Mouse (Mus musculus) heart, adult 11 months (tissue): ENCODE measurements around the gene Cacnb4.

ENCODE experiments used
- DNase-seq: peaks from one replicate; pipeline ENCODE4 v3.0.0; 2022

The Cacnb4 gene

GRCm38 (mm10) chr2:52676023-52676912, at the start of gene Cacnb4:
Cacnb4 (minus strand) TSS chr2:52676831.
- peak; percentile 91 for DNase-seq

DNA sequence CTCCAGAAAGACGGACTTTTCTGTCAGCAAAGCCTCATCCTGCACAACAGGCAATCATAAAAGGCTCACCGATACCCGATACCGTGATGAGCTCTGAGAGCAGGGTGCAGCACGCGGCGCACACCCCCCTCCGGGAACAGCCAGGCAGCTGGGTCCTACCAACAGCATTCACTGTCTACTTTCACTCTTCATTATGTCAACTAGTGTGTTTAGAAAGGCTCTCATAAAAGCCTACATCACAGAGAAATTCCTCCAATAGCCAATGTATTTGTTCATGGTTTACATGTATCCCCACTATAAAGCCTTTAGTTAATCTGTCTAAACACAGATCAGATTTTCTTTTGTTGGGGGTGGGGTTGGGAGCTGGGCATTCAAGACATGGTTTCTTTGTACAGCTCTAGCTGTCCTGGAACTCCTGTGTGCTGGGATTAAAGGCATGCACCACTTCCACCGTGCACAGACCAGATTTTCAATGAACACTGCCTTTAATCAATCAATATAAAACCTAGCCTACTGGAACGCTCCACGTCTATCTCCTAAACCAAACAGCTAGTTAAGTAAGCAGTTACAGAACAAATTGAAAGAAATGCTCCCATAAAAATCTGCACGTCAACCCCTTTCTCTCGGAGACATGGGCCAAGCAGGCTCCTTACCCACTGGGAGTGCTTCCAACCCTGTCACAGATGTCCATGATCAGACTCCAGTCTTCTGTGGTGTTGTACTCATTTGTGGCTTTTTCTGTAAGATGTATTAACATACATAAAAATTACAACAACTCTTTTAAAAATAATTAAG, 43.8 kb upstream of the Cacnb4 start:
- peak; percentile 49 for DNase-seq

- peak; percentile 81 for DNase-seq
Measured at GRCm38 (mm10) chr2:52717076-52717475, 40.4 kb upstream of the Cacnb4 start.

DNA sequence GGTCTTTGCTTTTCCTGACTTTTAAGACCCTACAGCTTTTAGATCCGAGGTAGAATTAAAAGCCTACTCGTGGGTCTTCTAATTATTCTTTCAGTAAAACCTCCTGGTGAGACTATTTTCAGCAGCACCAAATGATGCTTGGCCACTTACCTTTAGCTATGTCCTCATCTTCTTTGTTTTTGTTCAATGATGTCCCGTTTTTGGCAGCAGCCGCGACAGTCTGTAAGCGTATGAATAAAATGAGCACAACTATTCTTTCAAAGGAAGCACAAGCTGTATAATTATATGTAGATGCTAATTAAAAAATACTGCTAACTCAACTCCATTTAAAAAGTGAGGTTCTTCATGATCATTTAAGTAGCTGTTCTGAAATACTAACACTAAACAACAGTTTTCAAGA, 38.9 kb upstream of the Cacnb4 start:
- DNase-seq, result no peak

DNA sequence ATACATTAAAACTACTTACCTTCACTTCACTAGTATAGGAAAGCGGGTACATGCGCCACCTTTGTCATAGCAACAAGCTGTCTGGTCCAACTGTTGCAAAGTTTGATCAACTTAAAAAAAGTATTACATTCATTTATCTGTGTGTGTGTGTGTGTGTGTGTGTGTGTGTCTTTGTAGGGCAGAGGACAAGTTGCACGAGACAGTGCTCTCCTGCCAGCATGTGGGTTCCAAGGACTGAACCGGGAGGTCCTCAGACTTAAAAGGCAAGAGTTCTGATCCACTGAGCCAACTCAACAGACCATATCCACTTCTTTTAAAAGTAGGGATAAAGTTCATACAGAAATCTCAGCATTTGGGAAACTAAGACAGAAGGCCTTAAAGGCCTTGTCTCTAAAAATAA, 37.5 kb upstream of the Cacnb4 start:
- peak; percentile 50 for DNase-seq

- no peak for DNase-seq
Measured at GRCm38 (mm10) chr2:52710804-52711203, 34.2 kb upstream of the Cacnb4 start.

DNA sequence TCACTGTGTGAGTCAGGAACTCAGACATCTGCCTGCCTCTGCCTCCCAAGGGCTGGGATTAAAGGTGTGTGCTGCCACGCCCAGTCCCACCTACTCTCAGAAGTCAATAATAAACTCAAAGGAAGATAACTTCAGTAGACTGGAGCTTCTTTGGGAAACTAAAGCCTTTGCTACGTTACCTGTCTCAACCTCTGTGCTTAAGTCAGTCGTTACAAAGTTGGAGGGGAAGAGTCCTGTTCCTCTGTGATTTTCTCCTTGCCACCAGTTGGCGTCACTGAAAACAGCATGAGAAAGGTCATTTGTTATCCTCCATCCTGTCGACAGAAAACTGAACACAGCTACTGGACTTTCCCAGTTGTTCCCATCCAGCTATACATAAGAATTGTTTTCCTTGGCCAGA, 32.8 kb upstream of the Cacnb4 start:
- peak; percentile 61 for DNase-seq

- DNase-seq, result peak; percentile 87
Measured at GRCm38 (mm10) chr2:52701368-52702036, 24.9 kb upstream of the Cacnb4 start.

GRCm38 (mm10) chr2:52700352-52700751, 23.7 kb upstream of the Cacnb4 start:
- peak; percentile 54 for DNase-seq

- peak; percentile 83 for DNase-seq
Measured at GRCm38 (mm10) chr2:52694604-52695003, 18.0 kb upstream of the Cacnb4 start.

- peak; percentile 72 for DNase-seq
Measured at GRCm38 (mm10) chr2:52691745-52692144, 15.1 kb upstream of the Cacnb4 start.

DNA sequence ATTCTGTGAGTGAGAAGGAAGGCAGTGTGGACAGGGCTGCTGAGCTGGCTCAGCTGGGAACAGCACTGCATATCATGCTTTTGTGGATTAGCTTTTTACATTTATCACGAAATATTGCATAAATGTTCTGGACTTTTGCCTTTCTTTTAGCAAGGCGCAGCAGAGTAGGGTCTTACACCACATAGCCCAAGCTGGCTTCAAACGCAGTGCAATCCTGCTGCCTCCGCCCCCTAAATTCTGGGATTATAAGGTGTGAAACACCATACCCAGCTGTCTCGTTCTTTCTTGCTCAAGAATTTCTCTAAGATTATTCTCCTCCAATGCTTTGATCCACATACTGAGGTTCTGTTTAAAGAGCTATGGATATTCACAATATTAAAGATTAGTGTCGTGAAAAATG, 10.0 kb upstream of the Cacnb4 start:
- DNase-seq, result peak; percentile 34

DNA sequence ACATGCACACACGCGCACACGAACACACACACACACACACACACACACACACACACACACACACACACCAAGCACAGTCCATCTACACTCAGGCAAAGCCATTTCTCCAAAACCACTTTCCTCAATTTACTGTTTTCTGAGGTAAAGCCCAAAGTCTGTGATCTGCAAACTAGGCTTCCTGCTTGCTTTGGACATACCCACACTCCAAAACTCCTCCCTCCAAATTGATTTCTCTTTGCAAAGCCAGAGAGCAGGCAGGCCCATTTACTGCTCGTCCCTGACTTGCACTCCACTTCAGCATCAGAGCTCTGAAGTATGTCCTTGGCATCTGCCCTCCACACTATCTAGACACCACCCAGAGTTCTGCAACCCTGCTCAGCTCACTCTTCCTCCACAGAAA, 958 bp upstream of the Cacnb4 start:
- DNase-seq, result no peak

- no peak for DNase-seq
Measured at GRCm38 (mm10) chr2:52676913-52677303, 277 bp upstream of the Cacnb4 start.

DNA sequence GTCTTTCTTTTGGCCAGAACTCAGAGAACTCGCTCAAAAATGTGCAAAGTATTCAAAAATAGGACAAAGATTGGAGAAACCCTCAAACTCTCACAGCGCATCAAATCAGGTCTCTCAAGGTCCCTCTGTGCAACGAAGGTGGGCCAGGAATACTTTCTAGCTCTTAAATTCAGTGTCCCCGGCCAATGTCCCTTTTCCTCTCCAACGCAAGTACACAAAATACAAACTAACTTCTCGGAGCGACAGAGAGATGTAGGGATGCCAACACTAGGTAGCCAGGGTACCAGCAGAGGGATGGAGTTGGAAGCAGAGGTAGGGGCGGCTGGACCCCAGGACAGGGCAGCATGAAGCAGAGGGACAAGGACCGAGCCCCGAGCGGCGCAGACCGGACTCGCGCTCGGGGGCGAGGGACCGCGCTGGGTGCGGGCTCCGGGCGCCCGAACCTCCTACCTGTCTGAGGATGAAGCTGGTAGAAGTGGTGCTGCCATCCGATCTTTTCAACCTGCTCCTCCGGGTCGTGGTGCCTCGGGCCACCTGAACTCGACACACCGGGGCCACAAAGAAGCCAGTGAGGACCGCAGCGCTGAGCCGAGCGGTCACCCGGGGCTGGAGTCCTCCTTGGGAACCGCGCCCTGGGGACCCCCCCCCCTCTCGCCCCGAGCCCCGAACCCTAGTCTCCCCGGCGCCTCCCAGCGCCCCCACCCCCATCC, 1.2 kb downstream of the Cacnb4 start:
- no peak for DNase-seq

GRCm38 (mm10) chr2:52674886-52675277, 1.7 kb downstream of the Cacnb4 start:
- no peak for DNase-seq

GRCm38 (mm10) chr2:52673172-52673571, 3.5 kb downstream of the Cacnb4 start:
- no peak for DNase-seq

- DNase-seq, result no peak
Measured at GRCm38 (mm10) chr2:52670733-52671132, 5.9 kb downstream of the Cacnb4 start.

- no peak for DNase-seq
Measured at GRCm38 (mm10) chr2:52668480-52668879, 8.2 kb downstream of the Cacnb4 start.

DNA sequence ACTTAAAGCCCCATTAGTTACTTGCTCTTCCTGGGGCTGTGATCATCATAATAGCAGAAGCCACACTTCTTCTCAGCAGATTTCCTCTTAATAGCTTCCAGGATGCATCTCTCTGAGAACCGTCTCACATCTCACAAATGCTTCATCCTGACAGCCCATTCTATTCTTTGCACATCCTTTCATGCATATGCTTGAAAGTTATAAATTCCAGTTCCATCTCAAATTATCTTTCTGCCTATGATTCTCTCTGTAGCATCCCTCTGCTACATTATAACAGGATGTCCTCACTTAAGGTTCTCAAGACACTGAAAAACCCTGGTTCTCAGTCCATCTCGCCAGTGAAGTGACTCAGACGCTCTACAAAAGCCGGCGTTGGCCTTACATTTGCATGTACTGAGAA, 19.9 kb downstream of the Cacnb4 start:
- peak; percentile 25 for DNase-seq

DNA sequence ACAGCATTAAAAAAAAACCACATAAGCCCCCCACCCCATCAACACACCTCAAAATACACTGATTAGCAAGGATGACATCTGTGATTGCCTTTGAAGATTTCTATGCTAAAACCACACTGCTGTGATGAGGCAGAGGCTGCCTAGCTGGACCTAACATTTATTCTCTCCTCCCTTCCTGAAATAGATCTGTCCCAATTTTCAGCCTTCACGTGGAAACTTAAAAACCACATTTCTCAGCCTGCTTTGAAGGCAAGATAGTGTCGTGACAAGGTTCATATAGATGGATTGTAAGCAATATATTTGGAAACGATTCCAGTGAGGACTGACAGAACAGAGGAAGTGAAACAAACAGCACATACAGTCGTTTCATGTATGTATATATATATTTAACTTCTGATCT, 22.1 kb downstream of the Cacnb4 start:
- DNase-seq, result no peak

DNA sequence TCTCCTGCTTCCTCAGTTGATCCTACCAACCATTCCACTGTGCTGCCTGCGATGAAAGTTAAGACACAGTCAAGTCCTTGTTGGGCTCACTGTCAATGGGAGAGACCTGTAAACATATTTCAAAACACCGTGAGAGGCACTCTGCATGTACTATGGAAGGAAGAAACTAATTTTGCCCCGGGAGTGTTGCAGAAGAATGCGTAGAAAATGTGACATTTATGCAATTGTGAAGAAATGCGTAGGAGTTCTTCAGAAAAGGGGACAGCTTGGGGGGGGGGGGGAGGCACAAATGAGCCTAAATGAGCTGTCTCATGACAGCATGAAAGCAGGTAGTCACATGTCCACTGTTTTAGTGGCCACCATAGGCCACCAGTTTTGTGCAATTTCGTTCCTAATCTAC, 25.1 kb downstream of the Cacnb4 start:
- DNase-seq, result peak; percentile 7
